ENCODE assay signal across 8 mouse cellular contexts in the genomic region with DNA sequence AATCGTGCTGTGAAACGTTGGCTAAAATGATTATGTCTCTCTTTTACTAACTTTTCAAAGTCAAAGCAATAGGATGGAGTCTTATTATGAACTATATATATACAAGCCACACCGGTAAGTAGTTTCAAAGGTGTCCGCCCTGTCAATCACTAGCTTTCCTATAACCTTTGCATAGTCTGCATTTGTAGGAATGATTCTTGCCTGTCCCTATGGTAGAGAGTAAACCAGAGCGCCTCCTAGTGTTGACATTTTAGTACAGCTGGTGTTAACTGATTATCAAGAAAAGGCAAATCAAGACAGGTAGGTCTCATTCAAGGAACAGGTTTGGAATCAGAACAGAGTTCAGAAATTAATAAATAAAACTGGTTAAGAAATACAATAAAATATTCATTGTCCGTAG.
DNase-seq lines count a peak whose midpoint lies in the region.

No protein-coding gene starts in this region.

- DNase-seq in kidney, adult 8-10 months = peak; percentile 44 to 52
- no peak for DNase-seq in kidney, adult 18-20 months
- DNase-seq in 3T3-L1 (ENCODE audit: low read depth, low spot score) (peak; percentile 28), ES-CJ7 (ENCODE audit: low read depth, low spot score) (peak; percentile 62)
- DNase-seq in forelimb bud, embryonic 11.5 days (ENCODE audit: low read depth, low spot score) = peak; percentile 53
- no peak for DNase-seq in ovary, postnatal 14 days (ENCODE audit: low spot score)
- no peak for DNase-seq in heart, adult 11 months
- DNase-seq in thymus, postnatal 36 days = no peak

Comparison
In these comparisons a context has a peak if more than half of its experiments do, and no peak if none do; other contexts are left out.
1. DNase-seq: peak in kidney, adult 8-10 months (2 of 2), 3T3-L1 (single experiment), ES-CJ7 (single experiment) and forelimb bud, embryonic 11.5 days (single experiment); none in kidney, adult 18-20 months (single experiment), ovary, postnatal 14 days (single experiment), heart, adult 11 months (single experiment) and thymus, postnatal 36 days (0 of 2).